Mouse (Mus musculus) stomach, embryonic 15.5 days (tissue): ENCODE data around the gene Xpa. TPM values are rescaled to one million over a fixed set of nuclear protein-coding genes. Genes with fewer than 3 reads are reported as not detected.

Experiments used
- ATAC-seq: fragments of 200-750 bp; cut with Nextera tagmentation; 2 replicates; pipeline ENCODE4 v1.8.0; 2017; ENCODE audit warnings: low read depth, moderate number of reproducible peaks, moderate TSS enrichment; ENCODE audit not compliant: insufficient read depth, low FRiP score
- H3K27ac ChIP-seq: fragments of 300-500 bp; sonication (generic); 2 replicates; pipeline ENCODE4 v1.5.1; 2015; ENCODE audit warnings: mild to moderate bottlenecking, inconsistent platforms
- H3K27me3 ChIP-seq: fragments of 300-500 bp; sonication (generic); replicated peaks from 2 replicates; pipeline ENCODE4 v1.6.1; 2015; ENCODE audit warnings: inconsistent platforms
- H3K36me3 ChIP-seq: fragments of 300-500 bp; sonication (generic); 2 replicates; pipeline ENCODE4 v1.6.1; 2015; ENCODE audit warnings: inconsistent platforms
- H3K4me1 ChIP-seq: fragments of 300-500 bp; sonication (generic); 2 replicates; pipeline ENCODE4 v1.6.1; 2015; ENCODE audit warnings: inconsistent platforms
- H3K4me2 ChIP-seq: fragments of 300-500 bp; sonication (generic); 2 replicates; pipeline ENCODE4 v1.6.1; 2015; ENCODE audit warnings: mild to moderate bottlenecking, inconsistent platforms
- H3K4me3 ChIP-seq: fragments of 300-500 bp; sonication (generic); replicated peaks from 2 replicates; pipeline ENCODE4 v1.5.1; 2015; ENCODE audit warnings: inconsistent platforms
- H3K9ac ChIP-seq: fragments of 300-500 bp; sonication (generic); 2 replicates; pipeline ENCODE4 v1.6.1; 2015; ENCODE audit warnings: inconsistent platforms
- H3K9me3 ChIP-seq: fragments of 300-500 bp; sonication (generic); 2 replicates; pipeline ENCODE4 v1.6.1; 2016; ENCODE audit warnings: inconsistent platforms
- WGBS: fragments of 180-500 bp; shearing (Covaris S2); methylation state at CpG from one replicate; pipeline ENCODE4 v1.1.7; 2015; 5-methylcytosine and 5-hydroxymethylcytosine counted together
- polyA plus RNA-seq: library from polyadenylated mRNA; unstranded; fragments of >200 nt; fragmentation: Nextera tagmentation; extraction: Ambion mirVana; gene quantifications from 2 replicates; pipeline ENCODE4 v1.2.1, GENCODE M21; 2015

Xpa gene
- polyA plus RNA-seq, 1 experiment from 2014 or later: 23.7 TPM

DNA sequence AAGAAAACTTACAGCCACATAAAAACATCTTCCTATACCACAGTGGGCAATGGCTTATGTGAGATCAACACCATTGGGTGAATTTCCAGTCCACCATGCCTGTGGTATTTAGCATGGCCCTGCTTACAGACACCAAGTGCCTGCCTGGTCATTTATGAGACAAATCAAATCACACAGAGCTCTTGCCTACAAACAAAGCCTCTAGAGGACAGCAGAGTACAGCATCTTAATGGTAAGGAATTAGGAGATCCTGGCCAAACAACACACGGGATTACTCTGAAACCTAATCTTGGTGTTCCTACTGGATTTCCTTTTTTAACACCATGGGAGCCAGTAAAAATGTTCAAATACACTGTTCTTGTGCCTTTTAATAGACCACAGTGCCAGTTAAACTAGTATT is 80.8 kb downstream of the Xpa start:
- H3K9me3 ChIP-seq: no peaks in the 10 kb centered on the region
- H3K27me3 ChIP-seq: no peaks in the 10 kb centered on the region
- no peak overlapping the region for H3K9ac ChIP-seq
- no peaks in the 10 kb centered on the region for H3K4me1 ChIP-seq
- H3K36me3 ChIP-seq: peaks cover 50% of the 10 kb centered on the region
- ATAC-seq: no peak
- H3K4me3 ChIP-seq: no peak overlapping the region
- H3K27ac ChIP-seq: no peak overlapping the region
- H3K4me2 ChIP-seq: no peak overlapping the region
- 66% methylated on average over 1 of the region's 1 CpGs for WGBS

- peaks cover 19% of the 10 kb centered on the region; the same call in 1 of the 2 replicates for H3K36me3 ChIP-seq
- 63% methylated on average over 3 of the region's 3 CpGs for WGBS
- no peak overlapping the region for H3K9ac ChIP-seq
- ATAC-seq: no peak
- H3K27ac ChIP-seq: no peak overlapping the region
- H3K27me3 ChIP-seq: no peaks in the 10 kb centered on the region
- H3K4me3 ChIP-seq: no peak overlapping the region
- no peaks in the 10 kb centered on the region for H3K4me1 ChIP-seq
- no peaks in the 10 kb centered on the region for H3K9me3 ChIP-seq
- no peak overlapping the region for H3K4me2 ChIP-seq
Measured at GRCm38 (mm10) chr4:46111361-46111760, 84.8 kb downstream of the Xpa start.

- ATAC-seq: no peak
- H3K36me3 ChIP-seq: 0 out of 2 replicates have a peak, but pooled peaks cover 8% of the 10 kb centered on the region
- H3K27ac ChIP-seq: no peak overlapping the region
Measured at GRCm38 (mm10) chr4:46110084-46110483, 86.0 kb downstream of the Xpa start.

More at GRCm38 (mm10) chr4:46110084-46110483, 86.0 kb downstream of the Xpa start:
- H3K27me3 ChIP-seq: no peaks in the 10 kb centered on the region
- H3K4me2 ChIP-seq: no peak overlapping the region
- no peak overlapping the region for H3K4me3 ChIP-seq
- H3K4me1 ChIP-seq: no peaks in the 10 kb centered on the region
- H3K9ac ChIP-seq: no peak overlapping the region
- WGBS: 87% methylated on average over 8 of the region's 8 CpGs
- no peaks in the 10 kb centered on the region for H3K9me3 ChIP-seq

Other genes with a start within 250 kb of the Xpa start
- gene Tdrd7, start 231.0 kb downstream of the Xpa start, polyA plus RNA-seq: 19.8 and 21.5 TPM in 2 replicates
- 4.7 and 6.4 TPM in 2 replicates for gene Tmod1, start 157.4 kb downstream of the Xpa start, polyA plus RNA-seq
- 59.5 and 62.0 TPM in 2 replicates for gene Ncbp1, start 57.7 kb downstream of the Xpa start, polyA plus RNA-seq
- 33.3 and 38.2 TPM in 2 replicates for gene Tstd2, start 57.6 kb downstream of the Xpa start, polyA plus RNA-seq
- gene Foxe1, start 147.3 kb upstream of the Xpa start, polyA plus RNA-seq: 0.54 and 0.71 TPM in 2 replicates
- gene Trmo, start 193.1 kb upstream of the Xpa start, polyA plus RNA-seq: 10.0 and 10.3 TPM in 2 replicates
- 13.2 and 31.5 TPM in 2 replicates for gene Hemgn, start 217.2 kb upstream of the Xpa start, polyA plus RNA-seq